Mouse (Mus musculus) intestine, embryonic 14.5 days (tissue): ENCODE measurements around the gene Ccdc30. TPM values are rescaled to one million over a fixed set of nuclear protein-coding genes. Genes with fewer than 3 reads are reported as not detected.

Experiments
- ATAC-seq: fragments of 200-750 bp; cut with Nextera tagmentation; replicated peaks from 2 replicates; pipeline ENCODE4 v1.8.0; 2017; ENCODE audit warnings: low read depth, moderate number of reproducible peaks, moderate TSS enrichment, moderate library complexity; ENCODE audit not compliant: low FRiP score, low TSS enrichment
- DNase-seq: peaks from one replicate; pipeline ENCODE4 v3.0.0-alpha.2; 2018; ENCODE audit warnings: low spot score
- H3K27ac ChIP-seq: fragments of 300-500 bp; sonication (generic); 2 replicates; pipeline ENCODE4 v1.5.1; 2014; ENCODE audit warnings: low read depth, mild to moderate bottlenecking, control low read depth
- H3K27me3 ChIP-seq: fragments of 300-500 bp; sonication (generic); replicated peaks from 2 replicates; pipeline ENCODE4 v1.6.1; 2014; ENCODE audit warnings: low read length, control low read depth; ENCODE audit not compliant: control insufficient read depth, insufficient read depth
- H3K36me3 ChIP-seq: fragments of 300-500 bp; sonication (generic); 2 replicates; pipeline ENCODE4 v1.6.1; 2014; ENCODE audit warnings: low read length, control low read depth; ENCODE audit not compliant: control insufficient read depth, insufficient read depth
- H3K4me1 ChIP-seq: fragments of 300-500 bp; sonication (generic); replicated peaks from 2 replicates; pipeline ENCODE4 v1.6.1; 2014; ENCODE audit warnings: low read length, control low read depth, mixed read lengths; ENCODE audit not compliant: control insufficient read depth, insufficient read depth
- H3K4me2 ChIP-seq: fragments of 300-500 bp; sonication (generic); 2 replicates; pipeline ENCODE4 v1.6.1; 2014; ENCODE audit warnings: low read length
- H3K4me3 ChIP-seq: fragments of 300-500 bp; sonication (generic); 2 replicates; pipeline ENCODE4 v1.5.1; 2014; ENCODE audit warnings: low read depth, low read length, control low read depth, mixed read lengths
- H3K9ac ChIP-seq: fragments of 300-500 bp; sonication (generic); 2 replicates; pipeline ENCODE4 v1.6.1; 2014; ENCODE audit warnings: mild to moderate bottlenecking, low read length
- H3K9me3 ChIP-seq: fragments of 300-500 bp; sonication (generic); 2 replicates; pipeline ENCODE4 v1.6.1; 2016; ENCODE audit warnings: low read length, control low read depth; ENCODE audit not compliant: control insufficient read depth
- WGBS: fragments of 180-500 bp; shearing (Covaris S2); extraction: QIAGEN DNeasy Blood & Tissue Kit; methylation state at CpG from one replicate; pipeline ENCODE4 v1.1.7; 2014; 5-methylcytosine and 5-hydroxymethylcytosine counted together
- polyA plus RNA-seq: library from polyadenylated mRNA; unstranded; fragments of >200 nt; fragmentation: Nextera tagmentation; extraction: Ambion mirVana; gene quantifications from 2 replicates; pipeline ENCODE4 v1.2.1, GENCODE M21; 2014

Ccdc30 gene
- polyA plus RNA-seq = 4.1 and 5.1 TPM in 2 replicates

GRCm38 (mm10) chr4:119415072-119415753, at the start of gene Ccdc30:
Ccdc30 (minus strand) TSS chr4:119415521.
- H3K9ac ChIP-seq = peak within 1 kb of the TSS; percentile 38; the same call in 1 of the 2 replicates
- no peak within 1 kb of the TSS for H3K27ac ChIP-seq
- WGBS = under 1% methylated on average over 49 of the region's 49 CpGs
- H3K4me1 ChIP-seq = no peaks in the 10 kb centered on the region
- peak within 1 kb of the TSS; percentile 83 for H3K4me2 ChIP-seq
- H3K36me3 ChIP-seq = no peaks in the 10 kb centered on the region
- no peaks in the 10 kb centered on the region for H3K9me3 ChIP-seq
- peak; percentile 100 for ATAC-seq
- peak within 1 kb of the TSS; percentile 58 for H3K4me3 ChIP-seq
- peak; percentile 90 for DNase-seq
- no peaks in the 10 kb centered on the region for H3K27me3 ChIP-seq

DNA sequence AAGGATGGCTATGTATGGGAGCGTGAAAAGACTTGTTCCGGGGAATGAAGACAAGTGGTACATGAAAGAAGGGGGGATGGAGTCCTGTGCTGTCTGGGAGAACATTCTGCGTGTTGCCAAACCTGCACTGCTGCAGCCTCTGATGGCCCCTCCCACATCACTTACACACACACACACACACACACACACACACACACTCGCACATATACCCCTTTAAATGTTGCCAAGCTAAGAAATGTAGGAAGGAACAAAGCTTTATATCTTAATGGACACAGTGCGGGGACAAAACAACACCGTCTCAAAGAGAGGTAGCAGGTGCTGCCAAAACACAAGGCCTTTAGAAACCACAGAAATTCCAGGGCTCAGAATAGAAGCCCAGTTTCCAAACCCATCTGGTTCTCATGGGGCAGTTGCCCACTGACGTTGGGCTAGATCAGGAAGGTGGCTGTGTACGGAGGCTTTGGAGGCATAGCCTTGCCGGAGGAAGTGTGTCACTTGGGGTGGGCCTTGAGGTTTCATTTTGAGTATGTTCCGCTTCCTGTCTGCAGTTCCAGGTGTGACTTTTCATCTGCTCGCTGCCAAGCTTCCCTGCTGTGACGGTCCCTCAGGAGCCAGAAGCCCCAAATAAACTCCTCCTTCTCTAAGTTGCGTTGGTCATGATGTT, 48.6 kb upstream of the Ccdc30 start:
- no peak overlapping the region for H3K4me3 ChIP-seq
- no peak overlapping the region for H3K9ac ChIP-seq
- no peak overlapping the region for H3K27ac ChIP-seq
- no peak overlapping the region for H3K4me2 ChIP-seq
- peaks cover 13% of the 10 kb centered on the region for H3K4me1 ChIP-seq
- DNase-seq (no peak), ATAC-seq (0 out of 2 replicates have a peak, but pooled peaks have one; percentile 3)
- WGBS = 72% methylated on average over 13 of the region's 13 CpGs
- H3K36me3 ChIP-seq = no peaks in the 10 kb centered on the region
- H3K9me3 ChIP-seq = no peaks in the 10 kb centered on the region
- no peaks in the 10 kb centered on the region for H3K27me3 ChIP-seq

GRCm38 (mm10) chr4:119462858-119463755, 47.8 kb upstream of the Ccdc30 start:
- Histone ChIP-seq H3K27me3 (no peaks in the 10 kb centered on the region), H3K4me3 (no peak overlapping the region), H3K4me1 (peaks cover 13% of the 10 kb centered on the region), H3K9ac (no peak overlapping the region), H3K27ac (0 out of 2 replicates have a peak overlapping the region, but pooled peaks have one; percentile 6), H3K9me3 (no peaks in the 10 kb centered on the region), H3K4me2 (0 out of 2 replicates have a peak overlapping the region, but pooled peaks have one; percentile 5), H3K36me3 (no peaks in the 10 kb centered on the region)
- DNase-seq = peak; percentile 60
- ATAC-seq = peak; percentile 77
- WGBS = 38% methylated on average over 11 of the region's 11 CpGs

GRCm38 (mm10) chr4:119462457-119462856, 47.1 kb upstream of the Ccdc30 start:
- H3K27ac ChIP-seq = no peak overlapping the region
- H3K4me2 ChIP-seq = no peak overlapping the region

DNA sequence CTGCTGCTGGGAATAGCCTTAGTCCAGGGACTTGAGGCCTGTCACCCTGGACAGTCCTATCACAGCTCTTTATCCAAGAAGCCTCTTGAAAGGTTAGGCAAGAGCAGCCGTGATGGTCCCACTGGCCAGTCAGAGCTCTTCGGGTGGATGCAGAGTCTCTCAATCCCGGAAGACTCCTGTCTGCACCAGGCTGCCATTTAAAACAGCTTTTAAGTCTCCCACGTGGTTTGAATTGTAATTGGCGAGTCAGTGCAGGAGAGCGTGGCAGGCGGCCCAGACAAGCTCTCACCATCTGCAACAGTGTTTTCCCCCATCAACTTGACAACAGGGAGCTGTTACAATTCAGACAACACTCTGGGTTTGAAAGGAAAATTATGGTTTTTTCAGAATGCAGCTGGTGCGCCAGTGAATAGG, 45.4 kb upstream of the Ccdc30 start:
- Histone ChIP-seq H3K4me3 (no peak overlapping the region), H3K27me3 (no peaks in the 10 kb centered on the region), H3K36me3 (no peaks in the 10 kb centered on the region), H3K27ac (no peak overlapping the region), H3K9me3 (no peaks in the 10 kb centered on the region), H3K4me2 (no peak overlapping the region), H3K4me1 (peaks cover 13% of the 10 kb centered on the region), H3K9ac (no peak overlapping the region)
- DNase-seq (no peak), ATAC-seq (no peak)
- 46% methylated on average over 8 of the region's 8 CpGs for WGBS

More at GRCm38 (mm10) chr4:119462457-119462856, 47.1 kb upstream of the Ccdc30 start:
- H3K9me3 ChIP-seq = no peaks in the 10 kb centered on the region
- DNase-seq (no peak), ATAC-seq (no peak)
- peaks cover 13% of the 10 kb centered on the region for H3K4me1 ChIP-seq
- H3K4me3 ChIP-seq = no peak overlapping the region
- no peaks in the 10 kb centered on the region for H3K27me3 ChIP-seq
- H3K36me3 ChIP-seq = no peaks in the 10 kb centered on the region
- no peak overlapping the region for H3K9ac ChIP-seq
- WGBS = 79% methylated on average over 3 of the region's 3 CpGs

DNA sequence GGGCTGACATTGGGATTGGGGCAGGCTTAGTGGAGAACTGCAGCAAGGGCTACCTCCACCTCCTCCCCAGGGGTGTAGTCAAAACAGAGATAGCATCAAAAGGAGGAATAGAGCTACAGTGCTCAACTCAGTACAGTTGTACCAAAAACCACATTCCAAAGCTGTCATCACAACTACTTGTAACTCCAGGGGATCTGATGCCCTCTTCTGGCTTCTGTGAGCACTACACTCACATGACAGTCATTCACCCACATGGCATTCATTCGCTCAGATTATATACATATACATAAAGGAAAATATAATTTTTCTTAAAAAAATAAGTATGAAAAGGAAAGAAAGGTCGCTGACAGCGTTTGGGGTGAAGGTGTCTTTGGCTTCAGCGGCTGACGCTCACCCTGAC, 45.0 kb upstream of the Ccdc30 start:
- DNase-seq = no peak
- Histone ChIP-seq H3K27me3 (no peaks in the 10 kb centered on the region), H3K9ac (no peak overlapping the region), H3K36me3 (no peaks in the 10 kb centered on the region), H3K4me2 (no peak overlapping the region), H3K9me3 (no peaks in the 10 kb centered on the region), H3K4me1 (peaks cover 13% of the 10 kb centered on the region), H3K4me3 (no peak overlapping the region), H3K27ac (no peak overlapping the region)
- 69% methylated on average over 5 of the region's 5 CpGs for WGBS
- no peak for ATAC-seq

GRCm38 (mm10) chr4:119453533-119453932, 38.2 kb upstream of the Ccdc30 start:
- no peak overlapping the region for H3K4me2 ChIP-seq
- H3K4me1 ChIP-seq = 0 out of 2 replicates have a peak, but pooled peaks cover 3% of the 10 kb centered on the region
- no peaks in the 10 kb centered on the region for H3K9me3 ChIP-seq
- H3K36me3 ChIP-seq = no peaks in the 10 kb centered on the region
- no peak overlapping the region for H3K9ac ChIP-seq
- H3K4me3 ChIP-seq = no peak overlapping the region
- H3K27me3 ChIP-seq = no peaks in the 10 kb centered on the region
- no peak for ATAC-seq
- 13% methylated on average over 6 of the region's 6 CpGs for WGBS
- DNase-seq = no peak
- no peak overlapping the region for H3K27ac ChIP-seq

GRCm38 (mm10) chr4:119453128-119453527, 37.8 kb upstream of the Ccdc30 start:
- H3K36me3 ChIP-seq = no peaks in the 10 kb centered on the region
- ATAC-seq = no peak
- 54% methylated on average over 5 of the region's 5 CpGs for WGBS
- no peak overlapping the region for H3K27ac ChIP-seq
- no peak overlapping the region for H3K9ac ChIP-seq
- H3K4me1 ChIP-seq = 0 out of 2 replicates have a peak, but pooled peaks cover 3% of the 10 kb centered on the region
- H3K9me3 ChIP-seq = no peaks in the 10 kb centered on the region
- DNase-seq = no peak
- no peaks in the 10 kb centered on the region for H3K27me3 ChIP-seq
- no peak overlapping the region for H3K4me3 ChIP-seq
- H3K4me2 ChIP-seq = no peak overlapping the region
